Mouse (Mus musculus): ENCODE measurements around the gene Nox3.

DNA sequence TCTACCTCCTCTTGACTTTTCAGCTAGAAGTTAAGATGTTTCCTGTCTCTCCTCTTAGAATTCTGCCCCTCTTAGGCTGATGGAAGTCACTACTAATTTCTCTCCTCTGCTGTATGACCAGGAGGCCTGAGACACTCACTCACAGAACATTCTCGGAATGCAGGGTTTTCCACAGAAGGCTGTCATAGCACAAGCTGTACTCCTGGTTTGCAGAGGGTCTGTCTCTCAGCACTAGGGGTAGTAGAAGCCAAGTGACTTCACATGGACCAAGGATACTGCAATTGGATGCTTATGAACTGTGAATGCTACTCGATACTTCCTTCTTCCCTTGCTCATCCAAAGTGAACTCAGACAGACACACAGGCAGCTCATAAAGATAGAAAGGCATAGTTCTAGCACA, 52.5 kb downstream of the Nox3 start:
- TF ChIP-seq EP300 (IDR thresholded peaks at IDR 0.05; ENCODE audit: low read length) (no peak), CTCF (conservative IDR thresholded peaks at IDR 0.05 in 1 of 2, IDR thresholded peaks at IDR 0.05 in 1 of 2; ENCODE audit: low read depth in 2 of 2, low read length in 2 of 2) (no peak), MYC (IDR thresholded peaks at IDR 0.05; ENCODE audit: low read depth, low read length) (no peak), JUND (conservative IDR thresholded peaks at IDR 0.05; ENCODE audit: low read depth, low read length) (no peak), POLR2A (IDR thresholded peaks at IDR 0.05; ENCODE audit: low read depth, low read length) (no peak), SMC3 (IDR thresholded peaks at IDR 0.05; ENCODE audit: low read depth, low read length) (no peak), SIN3A (IDR thresholded peaks at IDR 0.05; ENCODE audit: low read length) (no peak), CHD1 (IDR thresholded peaks at IDR 0.05; ENCODE audit: low read depth, low read length) (no peak), POLR2AphosphoS2 (IDR thresholded peaks at IDR 0.05; ENCODE audit: low read depth, low read length) (no peak), ZC3H11A (IDR thresholded peaks at IDR 0.05; ENCODE audit: low read depth, low read length) (no peak), HCFC1 (IDR thresholded peaks at IDR 0.05; ENCODE audit: low read depth, low read length) (no peak), MEF2A (IDR thresholded peaks at IDR 0.05; ENCODE audit: borderline replicate concordance, low read depth, low read length) (no peak), UBTF (IDR thresholded peaks at IDR 0.05; ENCODE audit: low read depth, low read length) (no peak), PAX5 (IDR thresholded peaks at IDR 0.05; ENCODE audit: low read length) (no peak)
